Mouse (Mus musculus) heart, embryonic 14.5 days (tissue): ENCODE measurements at regions not wholly inside any gene's neighbourhood (a gene's known extent, or its start where the extent isn't known, plus 50 kb on each side); places are given as distances from the start of the nearest gene placed in this dataset.

Source experiments
- ATAC-seq: fragments of 200-750 bp; cut with Nextera tagmentation; 2 replicates; pipeline ENCODE4 v1.8.0; 2017; ENCODE audit warnings: low read depth, moderate TSS enrichment; ENCODE audit not compliant: insufficient number of reproducible peaks, insufficient read depth, low FRiP score
- H3K27ac ChIP-seq, 2 experiments: fragments of 200-500 bp in 1 of 2; fragments of 300-500 bp in 1 of 2; sonication (generic) in 1 of 2; replicated peaks in 1 of 2; 2 replicates each; pipeline ENCODE4 v1.5.1; 2012 to 2014; ENCODE audit warnings: low read depth in 2 of 2, low read length in 2 of 2, control low read depth in 1 of 2, mild to moderate bottlenecking in 1 of 2, mixed read lengths in 1 of 2; ENCODE audit not compliant: control insufficient read depth in 1 of 2, insufficient read depth in 1 of 2
- H3K27me3 ChIP-seq: fragments of 300-500 bp; sonication (generic); 2 replicates; pipeline ENCODE4 v1.6.1; 2014; ENCODE audit warnings: mild to moderate bottlenecking, low read length, control low read depth; ENCODE audit not compliant: control insufficient read depth, insufficient read depth
- H3K36me3 ChIP-seq: fragments of 300-500 bp; sonication (generic); 2 replicates; pipeline ENCODE4 v1.6.1; 2014; ENCODE audit warnings: mild to moderate bottlenecking, control low read depth, low read length, mixed read lengths; ENCODE audit not compliant: control insufficient read depth, insufficient read depth
- H3K4me1 ChIP-seq, 2 experiments: fragments of 200-500 bp in 1 of 2; fragments of 300-500 bp in 1 of 2; sonication (generic) in 1 of 2; 2 replicates each; pipeline ENCODE4 v1.6.1; 2012 to 2014; ENCODE audit warnings: low read length in 2 of 2, control low read depth in 1 of 2, mixed read lengths in 1 of 2; ENCODE audit not compliant: control insufficient read depth in 2 of 2, insufficient read depth in 2 of 2
- H3K4me2 ChIP-seq: fragments of 300-500 bp; sonication (generic); 2 replicates; pipeline ENCODE4 v1.6.1; 2014; ENCODE audit warnings: mild to moderate bottlenecking, low read length
- H3K4me3 ChIP-seq, 2 experiments: fragments of 200-500 bp in 1 of 2; fragments of 300-500 bp in 1 of 2; sonication (generic) in 1 of 2; 2 replicates each; pipeline ENCODE4 v1.5.1; 2012 to 2014; ENCODE audit warnings: low read length in 2 of 2, mild to moderate bottlenecking in 2 of 2, control low read depth in 1 of 2, low read depth in 1 of 2, moderate library complexity in 1 of 2; ENCODE audit not compliant: control insufficient read depth in 1 of 2, insufficient read depth in 1 of 2
- H3K9ac ChIP-seq: fragments of 300-500 bp; sonication (generic); 2 replicates; pipeline ENCODE4 v1.6.1; 2014; ENCODE audit warnings: mild to moderate bottlenecking, low read length
- H3K9me3 ChIP-seq: fragments of 300-500 bp; sonication (generic); 2 replicates; pipeline ENCODE4 v1.6.1; 2016; ENCODE audit warnings: low read length, control low read depth; ENCODE audit not compliant: control insufficient read depth
- WGBS: fragments of 180-500 bp; shearing (Covaris S2); extraction: QIAGEN DNeasy Blood & Tissue Kit; methylation state at CpG from one replicate; pipeline ENCODE4 v1.1.7; 2014; 5-methylcytosine and 5-hydroxymethylcytosine counted together

DNA sequence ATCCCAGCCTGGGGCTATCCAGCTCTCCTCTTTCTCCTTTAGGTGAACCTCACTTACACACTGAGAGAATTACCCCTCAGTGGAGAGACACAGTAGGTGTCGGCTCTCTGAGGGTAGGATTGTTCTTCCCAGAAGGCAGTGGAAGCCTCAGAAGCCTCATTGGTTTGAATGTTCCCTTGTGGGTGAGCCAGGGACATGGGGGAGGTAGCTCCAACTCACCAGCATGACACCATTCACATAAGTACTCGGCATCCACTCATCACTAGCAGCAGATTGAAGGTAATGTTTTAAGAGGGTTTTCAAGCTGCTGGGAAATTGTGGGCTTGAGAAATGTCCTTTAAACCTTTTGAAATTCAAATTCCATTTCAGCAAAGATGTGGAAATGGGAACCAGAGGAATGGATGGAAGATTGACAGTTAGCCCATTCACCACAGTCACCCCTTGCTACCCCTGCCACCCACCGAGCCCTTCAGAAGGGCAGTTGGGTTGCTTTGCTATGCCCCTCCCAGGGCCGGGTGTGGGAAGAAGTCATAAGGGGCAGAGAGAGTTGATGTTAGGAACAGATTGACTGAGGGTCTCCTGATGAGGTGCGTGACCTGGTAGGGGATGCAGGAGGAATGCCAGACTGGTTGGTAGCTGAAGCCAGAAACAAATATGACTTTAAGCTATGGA, 310.0 kb upstream of the Epha4 start:
- Histone ChIP-seq H3K9me3 (no peaks in the 10 kb centered on the region), H3K4me2 (no peak overlapping the region), H3K27me3 (no peaks in the 10 kb centered on the region), H3K4me3 (no peak overlapping the region), H3K9ac (no peak overlapping the region; the same call in 1 of the 2 replicates), H3K4me1 (peaks cover 0 to 3% of the 10 kb centered on the region in 2 experiments; a peak in 1 of 4 replicates), H3K27ac (no peak overlapping the region), H3K36me3 (no peaks in the 10 kb centered on the region)
- WGBS: 57% methylated on average over 5 of the region's 5 CpGs
- ATAC-seq: no peak

DNA sequence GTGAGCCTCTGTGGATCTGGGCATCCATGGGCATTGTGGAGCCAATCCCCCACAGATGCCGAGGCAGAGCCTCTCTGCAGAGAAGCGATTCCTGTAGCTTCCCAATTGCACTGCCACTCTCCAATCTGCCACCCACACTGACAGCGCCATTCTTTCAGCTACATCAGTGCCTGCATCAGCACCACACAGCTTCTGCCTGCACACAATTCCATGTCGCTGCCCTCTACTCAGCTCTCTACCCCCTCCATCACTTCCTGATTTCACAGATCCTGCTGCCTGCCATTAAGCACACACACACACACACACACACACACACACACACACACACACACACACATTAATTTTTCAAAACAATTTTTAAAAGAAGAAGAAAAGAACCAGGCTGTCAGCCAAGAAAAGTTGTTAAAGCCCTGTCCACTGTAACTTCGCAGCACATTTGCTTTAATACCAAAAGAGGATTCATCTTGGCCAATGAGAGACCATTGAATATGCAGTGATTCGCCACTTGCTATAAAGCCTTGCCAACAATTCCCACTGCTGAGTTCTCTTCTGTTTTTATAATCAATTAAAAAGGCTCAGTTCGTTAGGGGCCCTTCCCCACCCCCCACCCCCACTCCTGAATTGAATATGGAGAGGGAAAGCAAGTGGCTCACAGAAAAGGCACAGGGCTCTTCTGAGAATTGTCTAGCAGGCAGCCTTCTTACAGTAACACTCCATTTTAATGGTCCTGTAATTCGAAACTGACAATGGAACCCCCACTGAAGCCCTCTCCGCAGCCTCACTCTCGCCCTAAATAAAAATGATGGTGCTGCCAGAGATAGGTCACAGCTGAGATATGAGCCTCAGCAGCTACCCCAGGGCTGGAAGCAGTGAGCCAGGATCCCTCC, 309.2 kb upstream of the Epha4 start:
- Histone ChIP-seq H3K9me3 (no peaks in the 10 kb centered on the region), H3K4me3 (no peak overlapping the region), H3K36me3 (no peaks in the 10 kb centered on the region), H3K9ac (no peak overlapping the region; the same call in 1 of the 2 replicates), H3K27me3 (no peaks in the 10 kb centered on the region), H3K27ac (no peak overlapping the region), H3K4me2 (no peak overlapping the region), H3K4me1 (peaks cover 0 to 3% of the 10 kb centered on the region in 2 experiments; a peak in 1 of 4 replicates)
- ATAC-seq: no peak
- 35% methylated on average over 10 of the region's 10 CpGs for WGBS

DNA sequence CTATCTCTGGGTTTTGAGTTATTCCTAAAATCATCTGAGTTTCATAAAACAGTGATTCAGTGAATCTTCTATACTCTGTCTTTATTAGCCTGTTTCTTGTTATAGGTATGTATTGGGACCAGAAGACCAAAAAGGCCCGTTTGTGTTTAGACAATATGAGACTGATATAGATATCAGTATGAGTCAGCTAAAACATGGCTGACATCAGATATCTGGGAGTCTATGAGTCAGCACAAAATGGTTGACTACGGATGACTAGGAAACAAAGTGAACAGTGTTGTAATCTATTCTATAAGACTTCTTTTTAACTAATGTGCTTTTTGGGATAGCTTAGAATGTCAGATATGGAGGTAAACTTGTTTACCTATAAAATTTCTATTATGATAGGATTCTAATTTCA, 305.2 kb upstream of the Epha4 start:
- no peak overlapping the region for H3K27ac ChIP-seq
- no peak overlapping the region for H3K9ac ChIP-seq
- no peaks in the 10 kb centered on the region for H3K36me3 ChIP-seq
- no peak overlapping the region for H3K4me2 ChIP-seq
- H3K9me3 ChIP-seq: no peaks in the 10 kb centered on the region
- peaks cover 0 to 3% of the 10 kb centered on the region in 2 experiments; a peak in 1 of 4 replicates for H3K4me1 ChIP-seq
- WGBS: 57% methylated on average over 2 of the region's 2 CpGs
- no peaks in the 10 kb centered on the region for H3K27me3 ChIP-seq
- ATAC-seq: no peak
- H3K4me3 ChIP-seq: no peak overlapping the region

DNA sequence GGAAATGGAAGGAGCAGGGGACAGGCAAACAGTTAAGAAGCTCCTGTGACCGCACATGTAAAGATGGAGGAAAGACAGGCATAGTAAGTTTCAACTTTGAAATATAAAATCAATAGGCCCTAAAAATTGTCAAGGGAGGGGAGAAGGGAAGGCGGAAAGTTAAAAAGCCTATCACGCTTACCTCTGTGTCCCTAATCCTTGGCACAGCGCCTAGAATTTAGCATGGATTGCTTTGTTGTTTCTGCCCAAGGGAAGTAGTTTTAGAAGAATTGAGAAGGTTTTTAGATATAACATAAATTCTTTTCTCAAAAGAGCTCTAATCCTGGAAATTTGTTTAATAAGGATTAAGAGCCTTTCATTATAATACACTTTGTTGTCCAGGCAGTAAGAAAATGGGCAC, 300.6 kb upstream of the Epha4 start:
- WGBS: 87% methylated on average over 4 of the region's 4 CpGs
- no peak overlapping the region for H3K4me2 ChIP-seq
- H3K36me3 ChIP-seq: no peaks in the 10 kb centered on the region
- no peaks in the 10 kb centered on the region for H3K9me3 ChIP-seq
- H3K4me3 ChIP-seq: no peak overlapping the region
- no peaks in the 10 kb centered on the region for H3K4me1 ChIP-seq
- H3K27me3 ChIP-seq: no peaks in the 10 kb centered on the region
- no peak overlapping the region for H3K9ac ChIP-seq
- ATAC-seq: no peak
- H3K27ac ChIP-seq: no peak overlapping the region

DNA sequence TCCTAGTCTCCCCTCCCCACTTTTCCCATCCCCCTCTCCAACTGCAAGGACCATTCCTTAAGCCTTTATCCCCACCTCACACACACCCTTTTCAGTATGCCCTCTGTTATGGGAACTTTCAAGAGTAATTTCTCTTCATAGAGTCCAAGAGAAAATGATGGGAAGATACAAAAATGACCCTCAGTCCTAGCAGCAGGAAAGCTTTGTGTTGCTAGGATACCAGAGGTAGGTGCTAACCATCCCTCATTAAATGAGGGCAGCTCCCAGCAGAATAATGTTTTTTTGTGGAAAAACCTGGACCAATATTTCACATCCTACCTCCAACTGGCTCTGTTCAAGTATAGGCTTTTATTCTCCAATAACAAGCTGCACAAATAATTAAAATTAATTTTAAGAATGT, 296.7 kb upstream of the Epha4 start:
- H3K4me2 ChIP-seq: no peak overlapping the region
- no peaks in the 10 kb centered on the region for H3K27me3 ChIP-seq
- H3K4me3 ChIP-seq: no peak overlapping the region
- no peaks in the 10 kb centered on the region for H3K9me3 ChIP-seq
- H3K4me1 ChIP-seq: no peaks in the 10 kb centered on the region
- no peaks in the 10 kb centered on the region for H3K36me3 ChIP-seq
- ATAC-seq: no peak
- H3K9ac ChIP-seq: no peak overlapping the region
- no peak overlapping the region for H3K27ac ChIP-seq

DNA sequence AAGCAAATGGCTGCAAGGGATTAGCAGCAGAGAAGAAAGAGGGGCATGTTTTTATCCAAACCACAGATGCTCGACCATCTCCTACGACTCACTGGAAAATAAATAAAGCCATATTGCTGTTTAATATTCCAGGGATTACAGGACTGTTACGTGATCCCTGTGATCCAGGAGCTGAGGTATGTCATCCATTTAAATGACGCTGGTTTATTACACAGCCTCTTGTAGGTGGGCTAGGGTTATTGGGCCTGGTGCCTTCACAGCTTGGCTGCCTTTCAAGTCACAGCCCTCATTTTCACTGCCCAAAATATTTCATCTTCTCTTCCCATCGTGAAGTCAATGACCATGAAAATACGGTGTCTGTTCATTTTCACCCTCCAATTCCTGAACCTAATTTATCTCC, 276.1 kb upstream of the Epha4 start:
- H3K4me3 ChIP-seq: no peak overlapping the region
- WGBS: 76% methylated on average over 6 of the region's 6 CpGs
- H3K4me1 ChIP-seq: no peaks in the 10 kb centered on the region
- H3K9ac ChIP-seq: no peak overlapping the region
- ATAC-seq: no peak
- no peak overlapping the region for H3K27ac ChIP-seq
- H3K27me3 ChIP-seq: no peaks in the 10 kb centered on the region
- no peaks in the 10 kb centered on the region for H3K9me3 ChIP-seq
- no peaks in the 10 kb centered on the region for H3K36me3 ChIP-seq
- no peak overlapping the region for H3K4me2 ChIP-seq

DNA sequence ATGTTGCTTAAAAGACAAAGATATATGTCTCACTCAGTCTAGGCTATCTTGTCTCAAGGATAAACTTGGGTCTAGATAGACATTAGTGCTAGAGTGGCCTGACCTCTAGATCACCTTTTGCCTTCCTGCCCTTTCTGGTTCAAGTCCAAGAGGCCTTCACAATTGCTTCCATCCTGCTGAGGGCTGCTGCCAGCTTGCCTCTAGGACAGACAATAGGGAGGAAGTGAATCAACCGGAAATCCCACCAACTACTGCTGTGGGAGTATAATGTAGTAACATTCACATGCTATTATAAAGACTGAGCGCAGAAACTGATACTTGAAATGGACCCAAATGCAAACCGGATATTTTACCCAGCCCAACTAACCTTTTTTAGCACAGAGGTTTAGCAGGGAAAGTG, 239.4 kb upstream of the Epha4 start:
- WGBS: 70% methylated on average over 3 of the region's 3 CpGs
- no peak overlapping the region for H3K4me3 ChIP-seq
- H3K27ac ChIP-seq: no peak overlapping the region
- H3K9ac ChIP-seq: no peak overlapping the region
- no peak for ATAC-seq
- H3K4me1 ChIP-seq: no peaks in the 10 kb centered on the region
- H3K9me3 ChIP-seq: peaks cover 3% of the 10 kb centered on the region; the same call in 1 of the 2 replicates
- H3K27me3 ChIP-seq: no peaks in the 10 kb centered on the region
- no peaks in the 10 kb centered on the region for H3K36me3 ChIP-seq
- H3K4me2 ChIP-seq: no peak overlapping the region
